Mouse (Mus musculus): ENCODE measurements at regions not wholly inside any gene's neighbourhood (a gene's known extent, or its start where the extent isn't known, plus 50 kb on each side); places are given as distances from the start of the nearest gene placed in this dataset.

DNA sequence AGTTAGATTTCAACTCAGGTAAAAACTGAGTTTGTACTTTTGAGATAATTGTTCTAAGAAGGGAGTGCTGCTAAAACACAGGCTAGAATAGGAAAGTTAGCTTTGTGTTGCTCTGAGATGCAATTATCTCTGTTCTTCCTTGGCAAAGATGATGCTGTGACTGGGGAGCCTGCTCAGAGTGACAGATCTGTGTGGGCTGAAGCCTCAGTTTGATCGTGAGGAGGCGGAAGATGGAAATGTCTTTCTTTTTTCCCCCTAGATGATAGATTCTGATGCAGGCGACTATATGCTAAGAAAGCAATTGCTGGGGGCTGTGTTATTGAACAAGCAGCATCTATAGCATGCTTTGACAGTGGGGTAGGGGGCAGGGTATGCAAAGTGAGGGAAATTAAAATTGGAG is 156.7 kb upstream of the Cypt15 start:
- peak; percentile 42 to 62 for DNase-seq (ENCODE audit: low spot score in 2 of 2)

DNA sequence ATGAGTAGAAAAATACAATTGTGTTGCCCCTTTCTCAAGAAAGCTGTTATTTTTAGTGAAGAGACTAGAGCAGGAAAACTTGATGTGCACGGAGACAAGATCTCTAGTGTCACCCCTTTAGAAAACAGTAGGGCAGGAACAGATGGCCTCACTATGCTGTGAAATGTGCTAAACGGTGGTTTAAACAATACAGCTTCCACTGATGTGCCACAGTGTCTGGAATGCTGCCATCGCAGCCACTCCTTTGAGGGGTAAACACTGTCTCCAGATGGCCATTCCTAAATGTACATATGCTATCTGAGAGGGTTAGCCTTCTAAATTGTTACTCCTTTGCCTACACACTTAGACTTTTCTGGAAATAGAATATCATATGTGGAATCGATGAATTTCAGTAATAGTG is 116.4 kb upstream of the Cypt15 start:
- DNase-seq (ENCODE audit: low spot score in 2 of 2), result peak; percentile 23 to 32

- peak; percentile 18 to 32 for DNase-seq (ENCODE audit: low spot score in 2 of 2)
Measured at GRCm38 (mm10) chrX:39250148-39250725, 95.8 kb upstream of the Cypt15 start.

Measured in right cerebral cortex, postnatal 10 days (tissue).